Mouse (Mus musculus) spleen, adult 2 months (tissue): ENCODE data around the gene Camsap1.

Experiments used
- CTCF ChIP-seq: fragments of 200-500 bp; IDR thresholded peaks from 2 replicates; pipeline ENCODE4 v1.5.1; 2011; ENCODE audit warnings: mild to moderate bottlenecking, inconsistent platforms; ENCODE audit not compliant: insufficient read depth, insufficient read length, insufficient replicate concordance; ENCODE audit errors: extremely low read depth
- POLR2A ChIP-seq: fragments of 200-500 bp; IDR thresholded peaks from 2 replicates; pipeline ENCODE4 v1.6.1; 2011; ENCODE audit warnings: low read depth, low read length, inconsistent platforms

GRCm38 (mm10) chr2:25943822-25944221, 39.3 kb downstream of the Camsap1 start:
- no peak for TF ChIP-seq CTCF
- no peak for TF ChIP-seq POLR2A
